Mouse (Mus musculus): ENCODE measurements around the gene Olfr320. TPM values are rescaled to one million over a fixed set of nuclear protein-coding genes. Genes with fewer than 3 reads are reported as not detected.
"Not testable (repeated sequence)": the region's sequence is repeated elsewhere in the genome, so short reads cannot be mapped to it uniquely, and the experiment has no call there.

The Olfr320 gene
- polyA plus RNA-seq, 1 experiment from 2014 or later: not detected

DNA sequence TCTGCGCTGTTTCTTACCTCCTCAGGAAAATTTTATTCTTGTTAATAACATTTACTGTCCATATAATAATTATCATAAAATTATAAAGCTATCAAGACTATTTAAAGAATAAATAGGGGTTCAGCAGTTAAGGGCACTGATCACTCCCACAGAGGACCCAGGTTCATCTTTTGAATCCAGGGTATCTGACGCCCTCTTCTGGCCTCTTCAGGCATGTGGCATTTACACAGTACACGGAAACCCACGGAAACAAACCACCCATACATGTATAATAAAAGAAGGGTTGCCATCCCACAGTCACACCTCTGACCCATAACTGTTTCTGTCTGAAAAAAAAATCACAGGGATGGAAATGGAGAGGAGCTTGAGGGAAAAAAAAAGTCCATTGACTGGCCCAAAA is 9.1 kb upstream of the Olfr320 start:
- ATAC-seq (ENCODE audit: insufficient number of reproducible peaks, low FRiP score, low TSS enrichment, low read depth): no peak
- 50% methylated on average over 4 of the region's 4 CpGs for WGBS

DNA sequence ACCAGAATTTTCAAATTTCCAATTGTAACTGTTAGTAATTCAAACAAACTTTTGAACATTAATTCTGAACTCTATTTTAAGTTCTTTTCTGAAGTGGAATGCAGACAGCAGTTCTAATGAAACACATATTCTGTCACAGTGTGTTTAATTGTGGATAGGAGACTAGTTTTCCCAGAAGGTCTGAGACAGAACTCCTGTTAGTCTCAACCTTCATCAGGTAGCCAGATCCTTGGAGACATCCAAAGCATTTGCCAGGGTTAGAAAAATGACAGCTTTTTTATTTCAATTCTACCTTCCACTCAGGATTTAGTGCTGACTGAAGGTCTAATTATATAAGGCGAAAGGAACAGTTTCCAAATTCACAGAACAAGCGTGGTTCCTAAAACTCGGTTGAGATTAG is 18.0 kb downstream of the Olfr320 start, which contains the start of gene Olfr319:
TSS of gene Olfr319 (plus strand) at position 301 of the 400 bp plus-strand sequence.
- H3K36me3 ChIP-seq: no peaks in the 10 kb centered on the region
- H3K9ac ChIP-seq: no peak within 1 kb of the TSS
- no peak within 1 kb of the TSS for H3K4me2 ChIP-seq (replicated peaks)
- H3K4me3 ChIP-seq (replicated peaks): no peak within 1 kb of the TSS
- H3K9me3 ChIP-seq (replicated peaks): no peaks in the 10 kb centered on the region
- H3K4me1 ChIP-seq: no peaks in the 10 kb centered on the region
- ATAC-seq (ENCODE audit: insufficient number of reproducible peaks, low FRiP score, low TSS enrichment, low read depth): no peak
- no peaks in the 10 kb centered on the region for H3K27me3 ChIP-seq
- no peak within 1 kb of the TSS for H3K27ac ChIP-seq (replicated peaks)
- 81% methylated on average over 3 of the region's 3 CpGs for WGBS

More for the DNA sequence above, 9.1 kb upstream of the Olfr320 start:
- Histone ChIP-seq H3K9ac (no peak overlapping the region), H3K27ac (replicated peaks) (no peak overlapping the region), H3K4me3 (replicated peaks) (no peak overlapping the region), H3K4me2 (replicated peaks) (no peak overlapping the region), H3K4me1 (no peaks in the 10 kb centered on the region), H3K9me3 (replicated peaks) (no peaks in the 10 kb centered on the region), H3K36me3 (no peaks in the 10 kb centered on the region), H3K27me3 (no peaks in the 10 kb centered on the region)

DNA sequence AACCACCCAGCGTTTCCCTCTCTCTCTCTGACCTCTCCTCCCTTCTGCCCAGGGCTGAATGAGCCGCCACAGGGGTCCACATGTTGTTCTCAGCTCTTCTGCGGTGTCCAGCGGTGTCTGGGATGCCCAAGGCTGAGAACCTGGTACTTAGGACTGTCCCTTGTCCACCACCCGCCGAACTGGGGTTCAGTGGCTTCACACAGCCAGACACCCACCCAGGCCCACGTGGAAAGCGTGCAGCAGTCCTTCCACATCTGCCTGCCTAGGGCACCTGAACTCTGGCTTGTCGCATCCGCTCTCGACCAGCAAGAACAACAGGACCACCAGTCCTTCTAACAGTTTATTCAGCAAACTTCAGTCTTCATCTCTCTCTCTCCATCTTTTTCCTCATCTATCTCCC is 28.2 kb downstream of the Olfr320 start:
- no peak overlapping the region for H3K27ac ChIP-seq (replicated peaks)
- H3K4me2 ChIP-seq (replicated peaks): no peak overlapping the region
- no peak overlapping the region for H3K9ac ChIP-seq
- no peak for ATAC-seq (ENCODE audit: insufficient number of reproducible peaks, low FRiP score, low TSS enrichment, low read depth)
- H3K9me3 ChIP-seq (replicated peaks): no peaks in the 10 kb centered on the region
- no peaks in the 10 kb centered on the region for H3K36me3 ChIP-seq
- 77% methylated on average over 11 of the region's 11 CpGs for WGBS
- no peaks in the 10 kb centered on the region for H3K27me3 ChIP-seq
- H3K4me1 ChIP-seq: no peaks in the 10 kb centered on the region
- no peak overlapping the region for H3K4me3 ChIP-seq (replicated peaks)

DNA sequence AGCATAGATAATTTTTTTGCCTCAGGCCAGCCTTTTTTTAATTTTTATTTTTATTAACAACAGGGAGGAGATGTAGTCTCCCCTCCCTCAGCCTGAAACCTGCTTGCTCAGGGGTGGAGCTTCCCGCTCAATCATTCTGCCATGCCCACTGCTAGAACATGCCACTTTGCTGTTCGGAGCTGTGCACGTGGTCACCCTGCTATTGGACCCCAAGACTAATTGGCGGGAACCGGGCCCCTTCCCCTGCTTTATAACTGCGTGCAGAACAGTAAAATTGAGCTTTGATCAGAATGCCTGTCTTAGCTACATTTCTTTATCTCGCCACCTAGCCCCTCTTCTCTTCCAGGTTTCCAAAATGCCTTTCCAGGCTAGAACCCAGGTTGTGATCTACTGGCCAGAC is 36.8 kb downstream of the Olfr320 start:
- not testable (repeated sequence) for H3K27ac ChIP-seq (replicated peaks); H3K4me1 ChIP-seq; H3K4me3 ChIP-seq (replicated peaks); ATAC-seq (ENCODE audit: insufficient number of reproducible peaks, low FRiP score, low TSS enrichment, low read depth); H3K9me3 ChIP-seq (replicated peaks); H3K27me3 ChIP-seq; H3K4me2 ChIP-seq (replicated peaks); H3K9ac ChIP-seq; H3K36me3 ChIP-seq
- 85% methylated on average over 7 of the region's 7 CpGs for WGBS

DNA sequence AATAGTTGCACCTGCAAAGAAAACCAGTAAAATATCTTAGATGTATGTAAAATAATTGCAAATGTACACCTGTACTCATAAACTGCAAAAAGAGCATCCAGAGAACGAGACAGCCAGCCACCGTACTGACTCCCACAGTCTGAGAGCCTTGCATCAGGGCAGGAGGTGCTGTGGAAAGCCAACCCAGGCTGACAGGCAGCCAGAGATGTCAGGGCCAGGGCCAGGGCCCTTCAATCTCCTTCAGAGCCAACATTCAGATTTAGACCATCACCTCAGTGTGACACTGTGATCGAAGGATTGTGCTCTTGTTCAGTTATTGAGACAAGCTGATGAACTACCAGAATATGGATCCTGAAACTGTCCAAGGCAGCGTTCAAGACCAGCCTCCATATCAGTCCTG is 38.8 kb downstream of the Olfr320 start:
- Histone ChIP-seq H3K27me3 (no peaks in the 10 kb centered on the region), H3K4me2 (replicated peaks) (no peak overlapping the region), H3K4me1 (no peaks in the 10 kb centered on the region), H3K9ac (no peak overlapping the region), H3K4me3 (replicated peaks) (no peak overlapping the region), H3K9me3 (replicated peaks) (no peaks in the 10 kb centered on the region), H3K36me3 (no peaks in the 10 kb centered on the region), H3K27ac (replicated peaks) (no peak overlapping the region)
- no peak for ATAC-seq (ENCODE audit: insufficient number of reproducible peaks, low FRiP score, low TSS enrichment, low read depth)
- WGBS: 84% methylated on average over 4 of the region's 4 CpGs

DNA sequence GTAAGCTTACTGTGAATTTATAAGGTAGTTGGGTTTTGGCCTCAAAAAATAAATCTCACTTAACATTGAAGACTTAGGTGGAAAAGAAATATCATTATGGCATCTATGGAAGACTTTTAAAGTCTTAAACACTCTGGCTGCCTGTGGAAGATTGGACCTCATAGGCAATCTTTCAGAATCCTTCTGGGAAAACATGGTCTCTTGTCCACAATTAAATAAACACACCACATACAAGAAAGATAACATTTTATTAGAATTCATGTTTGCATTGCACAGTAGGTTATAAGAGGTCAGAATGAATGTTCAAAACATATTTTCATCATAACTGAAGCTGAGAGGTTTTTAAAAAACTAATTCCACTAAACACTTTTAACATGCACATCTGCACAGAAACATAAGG is 43.0 kb downstream of the Olfr320 start, which contains the start of gene Olfr318:
TSS of gene Olfr318 (minus strand) at position 101 of the 400 bp plus-strand sequence.
- no peaks in the 10 kb centered on the region for H3K36me3 ChIP-seq
- no peak within 1 kb of the TSS for H3K4me2 ChIP-seq (replicated peaks)
- no peak within 1 kb of the TSS for H3K9ac ChIP-seq
- no peak for ATAC-seq (ENCODE audit: insufficient number of reproducible peaks, low FRiP score, low TSS enrichment, low read depth)
- H3K9me3 ChIP-seq (replicated peaks): no peaks in the 10 kb centered on the region
- no peaks in the 10 kb centered on the region for H3K4me1 ChIP-seq
- no peaks in the 10 kb centered on the region for H3K27me3 ChIP-seq
- no peak within 1 kb of the TSS for H3K4me3 ChIP-seq (replicated peaks)
- H3K27ac ChIP-seq (replicated peaks): no peak within 1 kb of the TSS

DNA sequence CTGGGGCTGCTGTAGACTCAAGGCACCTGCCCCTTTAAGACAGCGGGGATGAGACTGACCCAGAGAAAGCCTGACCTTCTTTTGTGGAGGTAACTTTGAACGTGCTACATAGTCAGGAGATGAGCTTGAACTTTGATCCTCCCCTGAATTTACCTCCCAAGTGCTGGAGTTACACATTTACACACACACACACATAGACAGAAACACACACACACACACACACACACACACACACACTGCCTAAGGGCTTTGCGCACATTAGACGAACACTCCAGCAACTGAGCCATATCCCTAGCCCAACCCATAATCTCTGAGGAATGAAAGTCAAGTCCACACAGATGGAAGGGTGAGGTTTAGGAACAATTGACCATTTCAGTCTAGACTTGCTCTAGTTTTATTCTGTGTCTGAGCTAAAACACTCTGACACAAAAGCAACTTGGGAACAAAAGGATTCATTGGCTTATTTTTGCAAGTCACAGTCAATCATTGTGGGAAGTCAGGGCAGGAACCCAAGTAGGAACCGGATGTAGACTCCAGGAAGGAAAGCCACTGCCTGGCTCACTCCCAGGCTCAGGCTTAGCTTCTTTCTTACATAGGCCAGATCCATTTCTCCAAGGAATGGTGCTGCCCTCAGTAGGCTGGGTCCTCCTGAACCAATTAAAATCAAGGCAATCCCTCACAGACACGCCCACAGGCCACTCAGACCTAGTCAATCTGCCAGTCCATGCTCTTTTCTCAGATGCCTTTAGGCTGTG is 47.2 kb downstream of the Olfr320 start:
- H3K4me2 ChIP-seq (replicated peaks); H3K9ac ChIP-seq; H3K36me3 ChIP-seq; H3K4me3 ChIP-seq (replicated peaks); ATAC-seq (ENCODE audit: insufficient number of reproducible peaks, low FRiP score, low TSS enrichment, low read depth); H3K27me3 ChIP-seq; H3K4me1 ChIP-seq; H3K27ac ChIP-seq (replicated peaks); H3K9me3 ChIP-seq (replicated peaks): not testable (repeated sequence)
- 74% methylated on average over 6 of the region's 6 CpGs for WGBS

DNA sequence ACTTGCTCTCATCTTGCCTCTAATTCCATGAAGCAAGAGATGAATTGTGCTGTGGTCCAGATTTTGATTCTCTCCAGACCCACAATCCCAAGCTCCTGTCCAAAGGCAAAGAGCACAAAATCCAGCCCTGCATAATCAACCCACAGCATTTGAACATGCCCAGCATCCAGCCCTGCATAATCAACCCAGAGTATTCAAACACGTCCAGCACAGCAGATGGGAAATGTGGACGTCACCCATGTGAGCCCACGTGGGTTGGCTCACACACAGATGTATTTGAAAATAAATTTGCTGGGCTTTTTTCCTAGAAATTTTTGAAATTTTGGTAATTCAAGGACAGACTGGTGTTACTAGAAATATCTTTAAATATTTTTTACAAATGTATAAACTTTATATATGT is 52.5 kb downstream of the Olfr320 start:
- ATAC-seq (ENCODE audit: insufficient number of reproducible peaks, low FRiP score, low TSS enrichment, low read depth): no peak
- no peak overlapping the region for H3K9ac ChIP-seq
- no peak overlapping the region for H3K4me2 ChIP-seq (replicated peaks)
- H3K9me3 ChIP-seq (replicated peaks): no peaks in the 10 kb centered on the region
- WGBS: 44% methylated on average over 3 of the region's 3 CpGs
- no peak overlapping the region for H3K27ac ChIP-seq (replicated peaks)
- H3K4me1 ChIP-seq: no peaks in the 10 kb centered on the region
- no peaks in the 10 kb centered on the region for H3K27me3 ChIP-seq
- no peaks in the 10 kb centered on the region for H3K36me3 ChIP-seq
- H3K4me3 ChIP-seq (replicated peaks): no peak overlapping the region

Other genes with a start within 250 kb of the Olfr320 start
- gene Gm12253, start 248.5 kb upstream of the Olfr320 start, polyA plus RNA-seq (2015; fragmentation: Nextera tagmentation; extraction: Ambion mirVana): not detected in 2 replicates
- not detected in 2 replicates for gene Lypd9, start 228.2 kb upstream of the Olfr320 start, polyA plus RNA-seq (2015; fragmentation: Nextera tagmentation; extraction: Ambion mirVana)
- 0.24 and 0.29 TPM in 2 replicates for gene Olfr30, start 218.8 kb upstream of the Olfr320 start, polyA plus RNA-seq (2015; fragmentation: Nextera tagmentation; extraction: Ambion mirVana)
- gene Olfr332, start 188.5 kb upstream of the Olfr320 start, polyA plus RNA-seq (2015; fragmentation: Nextera tagmentation; extraction: Ambion mirVana): 0.11 and 0.31 TPM in 2 replicates
- gene Olfr331, start 178.5 kb upstream of the Olfr320 start, polyA plus RNA-seq (2015; fragmentation: Nextera tagmentation; extraction: Ambion mirVana): not detected in 2 replicates
- gene Olfr330, start 146.3 kb upstream of the Olfr320 start, polyA plus RNA-seq (2015; fragmentation: Nextera tagmentation; extraction: Ambion mirVana): 0.14 and 0.36 TPM in 2 replicates
- 0.16 TPM in 1 of 2 replicates, not detected in the other for gene Olfr329-ps, start 134.7 kb upstream of the Olfr320 start, polyA plus RNA-seq (2015; fragmentation: Nextera tagmentation; extraction: Ambion mirVana)
- 0.08 TPM in 1 of 2 replicates, not detected in the other for gene Olfr328, start 125.5 kb upstream of the Olfr320 start, polyA plus RNA-seq (2015; fragmentation: Nextera tagmentation; extraction: Ambion mirVana)
- gene Olfr224, start 110.5 kb upstream of the Olfr320 start, polyA plus RNA-seq (2015; fragmentation: Nextera tagmentation; extraction: Ambion mirVana): 0.12 TPM in 1 of 2 replicates, not detected in the other
- gene Olfr325, start 103.4 kb upstream of the Olfr320 start, polyA plus RNA-seq (2015; fragmentation: Nextera tagmentation; extraction: Ambion mirVana): not detected in 2 replicates
- not detected in 2 replicates for gene Olfr324, start 86.0 kb upstream of the Olfr320 start, polyA plus RNA-seq (2015; fragmentation: Nextera tagmentation; extraction: Ambion mirVana)
- not detected in 2 replicates for gene 2210407C18Rik, start 65.0 kb upstream of the Olfr320 start, polyA plus RNA-seq (2015; fragmentation: Nextera tagmentation; extraction: Ambion mirVana)
- 0.12 and 0.16 TPM in 2 replicates for gene Olfr323, start 50.6 kb upstream of the Olfr320 start, polyA plus RNA-seq (2015; fragmentation: Nextera tagmentation; extraction: Ambion mirVana)
- 0.08 TPM in 1 of 2 replicates, not detected in the other for gene Trim58, start 40.6 kb upstream of the Olfr320 start, polyA plus RNA-seq (2015; fragmentation: Nextera tagmentation; extraction: Ambion mirVana)
- 0.11 TPM in 1 of 2 replicates, not detected in the other for gene Olfr322, start 22.3 kb upstream of the Olfr320 start, polyA plus RNA-seq (2015; fragmentation: Nextera tagmentation; extraction: Ambion mirVana)
- gene Olfr319, start 18.1 kb downstream of the Olfr320 start, polyA plus RNA-seq (2015; fragmentation: Nextera tagmentation; extraction: Ambion mirVana): not detected in 2 replicates
- gene Olfr318, start 42.9 kb downstream of the Olfr320 start, polyA plus RNA-seq (2015; fragmentation: Nextera tagmentation; extraction: Ambion mirVana): not detected in 2 replicates
- 0.11 TPM in 1 of 2 replicates, not detected in the other for gene Olfr317, start 58.1 kb downstream of the Olfr320 start, polyA plus RNA-seq (2015; fragmentation: Nextera tagmentation; extraction: Ambion mirVana)
- 0.16 TPM in 1 of 2 replicates, not detected in the other for gene Olfr316, start 71.6 kb downstream of the Olfr320 start, polyA plus RNA-seq (2015; fragmentation: Nextera tagmentation; extraction: Ambion mirVana)
- not detected in 2 replicates for gene Olfr315, start 92.1 kb downstream of the Olfr320 start, polyA plus RNA-seq (2015; fragmentation: Nextera tagmentation; extraction: Ambion mirVana)
- not detected in 2 replicates for gene Olfr314, start 101.9 kb downstream of the Olfr320 start, polyA plus RNA-seq (2015; fragmentation: Nextera tagmentation; extraction: Ambion mirVana)
- 8.8 and 13.1 TPM in 2 replicates for gene Fam183b, start 120.9 kb downstream of the Olfr320 start, polyA plus RNA-seq (2015; fragmentation: Nextera tagmentation; extraction: Ambion mirVana)
- 0.08 TPM in 1 of 2 replicates, not detected in the other for gene Olfr313, start 133.9 kb downstream of the Olfr320 start, polyA plus RNA-seq (2015; fragmentation: Nextera tagmentation; extraction: Ambion mirVana)
- not detected in 2 replicates for gene Olfr312, start 148.1 kb downstream of the Olfr320 start, polyA plus RNA-seq (2015; fragmentation: Nextera tagmentation; extraction: Ambion mirVana)
- not detected in 2 replicates for gene Olfr311, start 158.2 kb downstream of the Olfr320 start, polyA plus RNA-seq (2015; fragmentation: Nextera tagmentation; extraction: Ambion mirVana)
- 7.3 and 10.0 TPM in 2 replicates for gene Gm12258, start 166.1 kb downstream of the Olfr320 start, polyA plus RNA-seq (2015; fragmentation: Nextera tagmentation; extraction: Ambion mirVana)
- 7.1 and 7.2 TPM in 2 replicates for gene 2810021J22Rik, start 186.1 kb downstream of the Olfr320 start, polyA plus RNA-seq (2015; fragmentation: Nextera tagmentation; extraction: Ambion mirVana)
- gene Zfp39, start 223.1 kb downstream of the Olfr320 start, polyA plus RNA-seq (2015; fragmentation: Nextera tagmentation; extraction: Ambion mirVana): 6.7 and 8.0 TPM in 2 replicates
- gene Btnl10, start 236.8 kb downstream of the Olfr320 start, polyA plus RNA-seq (2015; fragmentation: Nextera tagmentation; extraction: Ambion mirVana): not detected in 2 replicates

Measured in embryonic facial prominence, embryonic 15.5 days (tissue).